Comparison of ENCODE assay signal across 8 mouse cellular contexts in the genomic region with DNA sequence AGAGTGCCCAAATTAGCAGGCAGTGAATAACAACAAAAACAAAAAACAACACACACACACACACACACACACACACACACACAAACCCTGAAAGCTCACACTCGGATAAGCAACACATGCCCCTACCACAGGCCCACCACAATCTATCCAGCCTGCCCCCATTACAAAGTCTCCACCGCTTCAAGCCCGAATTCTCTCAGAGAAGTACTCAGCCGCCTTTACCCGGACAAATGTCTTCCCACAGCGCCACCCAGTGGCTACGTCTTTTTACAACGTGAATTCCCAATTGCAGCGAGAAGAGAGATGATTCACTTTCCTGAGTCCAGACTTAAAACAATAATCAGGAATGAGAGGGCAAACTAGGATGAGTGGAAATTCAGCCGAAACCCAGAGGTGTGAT. TPM values are rescaled to one million over a fixed set of nuclear protein-coding genes. Genes with fewer than 3 reads are reported as not detected.
DNase-seq lines count a peak whose midpoint lies in the region; ATAC-seq and TF ChIP-seq lines count a peak whose summit lies in the region.

No protein-coding gene starts in this region.

- peak; percentile 81 for ATAC-seq in forebrain, postnatal 0 days
- ATAC-seq in hindbrain, embryonic 15.5 days (ENCODE audit: low FRiP score, low read depth), result peak; percentile 72; the same call in 1 of the 2 replicates
- ATAC-seq in megakaryocyte-erythroid progenitor cell, adult 5-6 weeks (replicated peaks; ENCODE audit: low FRiP score, low TSS enrichment, poor library complexity, severe bottlenecking), result peak; percentile 67; the same call in 1 of the 2 replicates

- no peaks in the 10 kb centered on the region for H3K9me3 ChIP-seq in forebrain, postnatal 0 days (ENCODE audit: low read length)
- no peaks in the 10 kb centered on the region for H3K9me3 ChIP-seq in hindbrain, embryonic 15.5 days

- H3K27ac ChIP-seq in forebrain, postnatal 0 days (ENCODE audit: low read depth, low read length), result no peak overlapping the region
- no peak overlapping the region for H3K27ac ChIP-seq in hindbrain, embryonic 15.5 days (replicated peaks)

- H3K9ac ChIP-seq in forebrain, postnatal 0 days, result no peak overlapping the region
- H3K9ac ChIP-seq in hindbrain, embryonic 15.5 days, result no peak overlapping the region

- WGBS in forebrain, postnatal 0 days, result 2% methylated on average over 10 of the region's 10 CpGs
- 1% methylated on average over 10 of the region's 10 CpGs for WGBS in hindbrain, embryonic 15.5 days

- no peak overlapping the region for H3K4me3 ChIP-seq in forebrain, postnatal 0 days (ENCODE audit: low read depth, low read length)
- H3K4me3 ChIP-seq in hindbrain, embryonic 15.5 days, result no peak overlapping the region

- no peak overlapping the region for H3K4me2 ChIP-seq in forebrain, postnatal 0 days (ENCODE audit: low read depth)
- H3K4me2 ChIP-seq in hindbrain, embryonic 15.5 days, result no peak overlapping the region

- no peaks in the 10 kb centered on the region for H3K36me3 ChIP-seq in forebrain, postnatal 0 days (ENCODE audit: insufficient read depth)
- no peaks in the 10 kb centered on the region for H3K36me3 ChIP-seq in hindbrain, embryonic 15.5 days

- no peaks in the 10 kb centered on the region for H3K4me1 ChIP-seq in forebrain, postnatal 0 days (ENCODE audit: insufficient read depth)
- peaks cover 4% of the 10 kb centered on the region; the same call in 1 of the 2 replicates for H3K4me1 ChIP-seq in hindbrain, embryonic 15.5 days (replicated peaks)

- peak; percentile 92 for TF ChIP-seq CTCF in forebrain, postnatal 0 days (IDR thresholded peaks at IDR 0.05; ENCODE audit: low read depth)

- DNase-seq in MN1 (ENCODE audit: low spot score), result peak; percentile 90
- peak; percentile 70 for DNase-seq in cerebellum, adult 11-12 months
- peak; percentile 92 for DNase-seq in forebrain, postnatal 0 days
- peak; percentile 76 to 98 for DNase-seq in layer of hippocampus, postnatal 25 days (ENCODE audit: extremely low spot score in 1 of 2, low spot score in 1 of 2)
- DNase-seq in right cerebral cortex, postnatal 25 days, result peak; percentile 81
- peak; percentile 86 for DNase-seq in urinary bladder, postnatal 25 days (ENCODE audit: low spot score)

- H3K27me3 ChIP-seq in forebrain, postnatal 0 days (ENCODE audit: insufficient read depth, low read length), result no peaks in the 10 kb centered on the region
- H3K27me3 ChIP-seq in hindbrain, embryonic 15.5 days, result no peaks in the 10 kb centered on the region

RNA-seq across cellular contexts. Expression of gene Nuak1, which starts 10.3 kb away (rescaled TPM):
- total RNA-seq in forebrain, postnatal 0 days (2014; rRNA removed), result 25.9 and 28.7 TPM in 2 replicates
- polyA plus RNA-seq in forebrain, postnatal 0 days (2015; fragmentation: Nextera tagmentation; extraction: Ambion mirVana), result 3.7 and 4.0 TPM in 2 replicates
- polyA plus RNA-seq in hindbrain, embryonic 15.5 days (2015; fragmentation: Nextera tagmentation; extraction: Ambion mirVana), result 4.5 and 5.2 TPM in 2 replicates
- total RNA-seq in layer of hippocampus, postnatal 25 days (2021), result 10 to 100 TPM; 50.0 to 53.4 TPM
- total RNA-seq in megakaryocyte-erythroid progenitor cell, adult 5-6 weeks (2014; fragmentation: Nextera tagmentation), result 3.2 and 4.0 TPM in 2 replicates
- 0.61 and 1.1 TPM in 2 replicates for total RNA-seq in megakaryocyte-erythroid progenitor cell, adult 5-6 weeks (2017)
